Mouse (Mus musculus) megakaryocyte, embryonic 14.5 days (primary cell): ENCODE data around the gene Gm15737.

Experiments used
- FLI1 ChIP-seq: IDR thresholded peaks from 2 replicates; pipeline ENCODE4 v1.6.1; 2012; ENCODE audit warnings: low read length, inconsistent platforms, mixed read lengths
- GATA1 ChIP-seq: IDR thresholded peaks from 3 replicates; pipeline ENCODE4 v1.6.1; 2012; ENCODE audit warnings: mixed read lengths, low read length, inconsistent platforms, borderline replicate concordance

DNA sequence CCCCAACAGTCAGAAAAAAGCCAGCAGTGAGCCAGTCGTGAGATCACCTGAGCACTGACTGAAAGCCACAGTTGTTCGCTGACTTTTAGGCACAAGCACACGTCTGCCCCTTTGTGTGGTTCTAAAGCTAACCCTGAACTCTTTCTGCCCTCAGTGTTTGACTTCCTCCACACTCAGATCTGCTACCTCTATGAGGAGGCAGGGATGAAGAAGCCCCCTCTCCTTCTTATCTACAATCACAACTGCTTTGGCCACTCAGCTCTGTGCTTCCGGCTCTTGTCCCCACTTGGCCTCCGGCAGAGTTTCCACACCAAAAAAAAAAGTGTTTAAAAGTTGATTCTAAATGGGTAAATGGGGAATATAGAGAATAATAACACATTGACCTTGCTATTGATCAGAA lies 7.0 kb downstream of the Gm15737 start:
- TF ChIP-seq GATA1 (no peak), FLI1 (no peak)
